Mouse (Mus musculus): Measurements from ENCODE around the gene Itln1. TPM values are rescaled to one million over a fixed set of nuclear protein-coding genes. Genes with fewer than 3 reads are reported as not detected.
"Not testable (repeated sequence)": the region's sequence is repeated elsewhere in the genome, so short reads cannot be mapped to it uniquely, and the experiment has no call there.

Gene Itln1
- total RNA-seq, 2 experiments from 2014 or later = not detected

DNA sequence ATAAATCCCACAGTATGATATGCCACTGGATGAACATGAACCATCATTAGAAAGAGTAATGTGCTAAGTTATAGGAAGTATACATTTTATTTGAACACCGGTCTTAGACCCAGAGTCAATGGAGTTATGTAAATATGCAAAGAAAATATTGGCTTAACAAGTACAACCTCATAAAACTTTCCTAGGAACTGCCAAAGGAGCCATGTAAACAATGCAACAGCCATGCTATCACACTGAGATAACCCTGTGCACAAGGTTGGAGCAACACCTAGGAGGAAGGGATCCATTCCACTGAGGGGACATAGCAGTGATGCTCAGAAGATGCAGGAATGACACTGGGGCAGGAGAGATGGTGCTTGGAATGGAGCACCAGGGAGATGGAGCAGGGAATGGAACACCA lies 21.3 kb downstream of the Itln1 start:
- no peak for DNase-seq

- DNase-seq = no peak
Observed at GRCm38 (mm10) chr1:171513234-171513633, 21.9 kb downstream of the Itln1 start.

DNA sequence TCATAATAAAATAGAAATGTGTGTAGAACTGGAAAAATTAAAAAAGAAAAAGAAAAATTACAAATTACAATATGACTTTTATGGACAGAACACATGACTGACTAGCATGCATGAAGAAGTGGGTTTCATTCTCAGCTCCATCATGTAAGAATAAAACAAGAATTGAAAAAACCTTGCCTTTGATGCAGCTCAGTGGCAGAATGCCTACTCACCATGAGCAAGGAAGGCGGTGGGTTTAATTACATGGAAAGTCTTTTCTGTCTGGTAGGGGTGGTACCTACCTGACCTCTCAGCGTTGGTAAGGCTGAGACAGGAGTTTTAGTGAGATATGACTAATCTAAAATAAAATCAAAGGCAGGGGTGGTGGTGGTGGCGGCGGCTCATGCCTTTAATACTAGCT lies 30.5 kb downstream of the Itln1 start:
- DNase-seq = no peak

DNA sequence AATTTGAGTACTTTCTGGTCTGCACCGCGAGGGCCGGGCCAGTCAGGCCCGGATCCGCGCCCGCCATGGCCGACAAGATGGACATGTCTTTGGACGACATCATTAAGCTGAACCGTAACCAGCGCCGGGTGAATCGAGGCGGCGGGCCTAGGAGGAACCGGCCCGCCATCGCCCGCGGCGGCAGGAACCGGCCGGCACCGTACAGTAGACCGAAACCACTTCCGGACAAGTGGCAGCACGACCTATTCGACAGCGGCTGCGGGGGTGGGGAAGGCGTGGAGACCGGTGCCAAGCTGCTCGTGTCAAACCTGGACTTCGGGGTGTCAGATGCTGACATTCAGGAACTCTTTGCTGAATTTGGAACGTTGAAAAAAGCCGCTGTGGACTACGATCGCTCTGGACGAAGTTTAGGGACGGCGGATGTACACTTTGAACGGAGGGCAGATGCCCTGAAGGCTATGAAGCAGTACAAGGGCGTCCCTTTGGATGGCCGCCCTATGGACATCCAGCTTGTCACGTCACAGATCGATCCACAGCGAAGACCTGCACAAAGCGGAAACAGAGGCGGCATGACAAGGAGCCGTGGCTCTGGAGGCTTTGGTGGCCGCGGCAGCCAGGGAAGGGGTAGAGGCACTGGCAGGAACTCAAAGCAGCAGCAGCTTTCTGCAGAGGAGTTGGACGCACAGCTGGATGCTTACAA lies 31.4 kb downstream of the Itln1 start:
- peak in 1 of 2 experiments; percentile 68 for DNase-seq

DNA sequence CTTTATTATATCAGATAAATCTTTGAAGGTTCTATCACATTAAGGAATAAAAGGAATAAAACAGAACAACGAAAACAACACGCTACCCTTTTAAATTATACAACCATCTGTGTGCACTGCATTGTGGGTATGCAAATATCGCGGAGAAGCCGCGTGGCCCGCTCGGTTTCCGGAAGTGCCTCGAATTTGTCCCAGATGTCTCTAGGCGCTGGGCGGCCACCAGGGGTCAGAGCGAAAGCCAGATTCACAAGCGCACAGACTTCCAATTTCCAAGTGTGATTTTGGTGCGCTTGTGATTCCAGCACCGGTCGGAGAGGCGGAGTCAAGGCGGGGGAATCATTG lies 31.9 kb downstream of the Itln1 start, which contains the start of gene Alyref2:
Gene Alyref2 (plus strand): TSS at position 229 of the 342 bp plus-strand sequence.
- peak; percentile 95 to 96 for DNase-seq

GRCm38 (mm10) chr1:171502388-171503249 lies 32.5 kb downstream of the Itln1 start:
- DNase-seq = peak; percentile 59 to 64

GRCm38 (mm10) chr1:171501636-171502080 lies 33.4 kb downstream of the Itln1 start:
- peak; percentile 37 to 64 for DNase-seq

GRCm38 (mm10) chr1:171501016-171501610 lies 34.0 kb downstream of the Itln1 start:
- no peak for DNase-seq

GRCm38 (mm10) chr1:171499856-171500255 lies 35.2 kb downstream of the Itln1 start:
- DNase-seq = no peak

DNA sequence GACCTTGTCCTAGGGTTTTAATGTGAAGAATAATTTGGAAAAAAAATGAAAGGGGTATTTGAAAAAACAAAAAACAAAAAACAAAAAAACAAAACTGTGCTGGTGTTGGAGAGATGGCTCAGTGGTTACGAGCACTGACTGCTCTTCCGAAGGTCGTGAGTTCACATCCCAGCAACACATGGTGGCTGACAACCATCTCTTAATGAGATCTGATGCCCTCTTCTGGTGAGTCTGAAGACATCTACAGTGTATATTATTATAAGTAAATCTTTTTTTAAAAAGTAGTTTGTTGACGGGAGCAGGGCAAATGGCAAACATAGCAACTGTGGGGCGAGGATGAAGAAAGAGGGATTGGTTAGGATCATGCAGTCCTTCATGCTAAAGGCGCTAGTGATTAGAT lies 39.7 kb downstream of the Itln1 start:
- DNase-seq = no peak

DNA sequence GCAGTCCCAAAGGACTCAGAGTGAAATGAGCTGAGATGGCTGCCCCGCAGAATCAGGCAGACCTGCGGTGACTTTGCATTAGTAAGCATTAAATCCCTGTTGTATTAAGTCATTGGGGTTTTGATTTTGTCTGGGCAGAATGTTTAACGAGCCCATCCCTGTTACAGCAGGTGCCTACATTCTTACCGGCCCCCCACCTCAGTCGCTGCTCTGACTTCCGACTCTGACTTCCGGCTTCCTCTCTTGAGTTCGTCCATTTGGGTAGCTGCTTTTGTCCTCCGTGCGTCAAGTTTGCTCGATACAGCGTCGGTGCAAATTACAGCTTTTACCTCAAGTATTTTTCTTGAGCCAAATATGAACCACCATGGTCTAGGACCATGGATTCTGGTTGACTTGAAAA lies 40.9 kb downstream of the Itln1 start:
- DNase-seq = no peak

DNA sequence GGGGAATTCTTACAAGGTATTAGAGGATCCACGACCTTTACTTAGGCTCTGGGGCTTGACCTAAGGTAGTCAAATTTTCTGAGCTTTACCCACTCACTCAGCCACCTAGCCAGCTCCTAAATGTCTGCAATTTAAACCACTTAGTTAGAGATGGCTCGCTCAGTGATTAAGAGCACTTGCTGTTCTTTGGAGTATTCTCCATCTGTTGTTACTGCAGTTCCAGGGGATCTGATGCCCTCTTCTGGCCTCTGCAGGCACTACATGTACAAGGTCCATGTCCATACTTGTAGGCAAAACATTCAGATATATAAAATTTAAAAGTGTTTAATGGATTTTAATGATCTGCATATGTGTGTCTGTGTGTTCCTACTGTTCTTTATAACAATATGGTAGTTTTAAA lies 56.1 kb downstream of the Itln1 start:
- DNase-seq = peak; percentile 63 to 86

- DNase-seq = no peak
Observed at GRCm38 (mm10) chr1:171477758-171478545, 57.1 kb downstream of the Itln1 start.

DNA sequence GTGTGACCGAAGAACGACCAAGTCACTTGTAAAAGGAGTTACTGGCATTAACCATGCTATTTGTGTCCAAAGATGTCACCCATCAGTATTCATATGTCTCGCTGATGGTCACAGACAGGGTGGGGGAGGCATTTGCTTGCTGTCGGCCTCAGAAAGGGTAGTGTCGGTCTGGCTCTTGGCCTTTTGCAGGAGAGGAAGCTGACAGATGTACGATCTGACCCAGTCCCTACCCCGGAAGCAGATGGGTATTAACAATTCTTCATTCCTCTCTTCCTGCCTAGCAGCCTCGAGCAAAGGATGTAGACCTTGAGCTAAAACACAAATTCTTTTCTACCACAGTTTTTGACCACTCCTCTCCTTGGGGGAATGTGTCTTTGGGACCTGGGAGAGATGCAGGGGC lies 58.0 kb downstream of the Itln1 start:
- DNase-seq = no peak

GRCm38 (mm10) chr1:171473920-171474640 lies 61.0 kb downstream of the Itln1 start:
- DNase-seq = no peak

- no peak for DNase-seq
Observed at GRCm38 (mm10) chr1:171473506-171473905, 61.6 kb downstream of the Itln1 start.

DNA sequence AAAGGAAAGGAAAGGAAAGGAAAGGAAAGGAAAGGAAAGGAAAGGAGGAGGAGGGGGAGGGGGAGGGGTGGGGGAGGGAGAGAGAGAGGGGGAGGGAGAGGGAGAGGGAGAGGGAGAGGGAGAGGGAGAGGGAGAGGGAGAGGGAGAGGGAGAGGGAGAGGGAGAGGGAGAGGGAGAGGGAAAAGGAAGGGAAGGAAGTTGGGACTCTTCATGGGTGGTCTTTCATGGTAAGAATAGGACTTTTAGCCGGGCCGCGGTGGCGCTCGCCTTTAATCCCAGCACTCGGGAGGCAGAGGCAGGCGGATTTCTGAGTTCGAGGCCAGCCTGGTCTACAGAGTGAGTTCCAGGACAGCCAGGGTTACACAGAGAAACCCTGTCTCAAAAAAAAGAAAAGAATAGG lies 63.2 kb downstream of the Itln1 start:
- not testable (repeated sequence) for DNase-seq

GRCm38 (mm10) chr1:171471452-171471851 lies 63.6 kb downstream of the Itln1 start:
- DNase-seq = no peak

DNA sequence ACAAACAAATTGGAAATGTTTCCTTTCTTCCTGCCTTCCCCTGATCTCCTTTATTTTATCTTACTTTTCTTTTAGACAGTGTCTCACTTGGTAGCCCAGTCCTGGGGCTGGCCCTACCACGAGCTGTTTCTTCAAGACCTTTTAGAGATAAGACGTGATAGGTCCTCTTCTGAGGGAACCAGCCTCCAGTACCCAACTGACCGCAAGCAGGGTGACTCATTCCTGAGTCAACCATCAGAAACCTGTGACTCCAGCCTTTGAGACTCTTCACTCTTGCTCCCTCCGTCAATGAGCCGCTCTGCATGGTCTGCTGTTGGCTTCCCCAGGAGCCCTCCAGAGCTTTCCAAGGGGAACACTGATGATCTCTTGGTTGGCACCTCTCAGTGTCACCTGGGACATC lies 64.2 kb downstream of the Itln1 start:
- DNase-seq = no peak

GRCm38 (mm10) chr1:171470371-171470871 lies 64.7 kb downstream of the Itln1 start:
- peak; percentile 40 to 75 for DNase-seq

GRCm38 (mm10) chr1:171469678-171470077 lies 65.4 kb downstream of the Itln1 start:
- DNase-seq = no peak
